ENCODE assay signal across 8 mouse cellular contexts in the genomic region with DNA sequence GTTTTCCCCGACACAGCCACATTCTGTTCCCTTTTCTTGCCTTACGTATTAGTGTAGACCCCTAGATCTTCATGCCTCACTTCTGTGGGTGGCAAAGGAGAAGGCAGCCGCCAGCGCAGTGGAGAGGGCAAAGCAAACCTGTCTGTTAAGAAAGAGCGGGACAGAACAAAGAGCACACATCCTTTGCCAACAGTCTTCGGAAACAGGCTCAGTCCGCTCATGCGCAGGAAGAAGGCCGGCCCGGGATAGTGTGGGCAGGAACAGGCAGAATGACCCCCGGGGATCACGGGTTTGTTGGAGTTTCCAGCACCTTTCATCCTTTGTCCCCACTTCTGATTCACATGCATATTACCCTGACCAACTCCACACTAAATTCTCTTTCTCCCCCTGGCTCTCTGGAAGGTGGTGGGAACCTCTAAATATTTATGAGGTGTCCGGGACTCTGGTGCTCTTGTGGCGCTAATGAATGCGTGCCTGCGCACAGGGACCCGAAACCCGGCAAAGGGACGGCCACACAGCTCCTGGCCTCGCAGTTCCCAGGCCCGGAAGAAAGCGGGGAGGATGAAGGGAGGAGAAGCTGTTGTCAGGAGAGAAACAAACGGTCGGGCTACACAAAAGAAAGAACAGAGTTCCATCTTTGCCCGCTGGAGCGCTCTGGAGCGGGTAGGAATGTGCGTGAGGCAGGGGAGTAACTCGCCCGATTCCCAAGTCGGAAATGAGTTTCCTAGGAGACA. TPM values are rescaled to one million over a fixed set of nuclear protein-coding genes. Genes with fewer than 3 reads are reported as not detected.
DNase-seq lines count a peak whose midpoint lies in the region; ATAC-seq and TF ChIP-seq lines count a peak whose summit lies in the region.

No protein-coding gene starts in this region.

- peak; percentile 8 for TF ChIP-seq POLR2A in kidney, adult 2 months (IDR thresholded peaks at IDR 0.05; ENCODE audit: low read depth, low read length)
- TF ChIP-seq POLR2A in small intestine, adult 2 months (IDR thresholded peaks at IDR 0.05; ENCODE audit: low read depth, low read length), result no peak

- H3K4me1 ChIP-seq in embryonic facial prominence, embryonic 15.5 days, result peaks cover 10% of the 10 kb centered on the region; the same call in 1 of the 2 replicates
- H3K4me1 ChIP-seq in kidney, adult 2 months (ENCODE audit: control insufficient read depth, insufficient read depth, low read length), result peaks cover 3% of the 10 kb centered on the region; the same call in 1 of the 2 replicates
- peaks cover 43% of the 10 kb centered on the region for H3K4me1 ChIP-seq in limb, embryonic 10.5 days
- H3K4me1 ChIP-seq in small intestine, adult 2 months (ENCODE audit: control insufficient read depth, insufficient read depth, insufficient read length, low read length), result no peaks in the 10 kb centered on the region

- no peaks in the 10 kb centered on the region for H3K36me3 ChIP-seq in embryonic facial prominence, embryonic 15.5 days
- H3K36me3 ChIP-seq in kidney, adult 2 months (ENCODE audit: control insufficient read depth, insufficient read depth, low read length), result no peaks in the 10 kb centered on the region
- no peaks in the 10 kb centered on the region for H3K36me3 ChIP-seq in limb, embryonic 10.5 days
- no peaks in the 10 kb centered on the region for H3K36me3 ChIP-seq in small intestine, adult 2 months (ENCODE audit: control insufficient read depth, insufficient read depth, low read length)

- H3K27ac ChIP-seq in embryonic facial prominence, embryonic 15.5 days (replicated peaks), result peak overlapping the region; percentile 78
- H3K27ac ChIP-seq in kidney, adult 2 months (ENCODE audit: insufficient read depth, low read depth, low read length), result peak overlapping the region; percentile 79
- peak overlapping the region; percentile 95 for H3K27ac ChIP-seq in limb, embryonic 10.5 days
- peak overlapping the region; percentile 35 for H3K27ac ChIP-seq in small intestine, adult 2 months (ENCODE audit: insufficient read depth, low read depth, low read length)

- no peaks in the 10 kb centered on the region for H3K9me3 ChIP-seq in embryonic facial prominence, embryonic 15.5 days (replicated peaks)
- no peaks in the 10 kb centered on the region for H3K9me3 ChIP-seq in limb, embryonic 10.5 days (replicated peaks)

- ATAC-seq in embryonic facial prominence, embryonic 15.5 days (ENCODE audit: insufficient number of reproducible peaks, low FRiP score, low TSS enrichment, low read depth), result peak; percentile 67; the same call in 1 of the 2 replicates
- ATAC-seq in monocyte, adult 5-6 weeks (replicated peaks; ENCODE audit: insufficient number of reproducible peaks, low FRiP score, low TSS enrichment, poor library complexity, severe bottlenecking), result no peak

- TF ChIP-seq CTCF in kidney, adult 2 months (conservative IDR thresholded peaks at IDR 0.05; ENCODE audit: insufficient read depth, insufficient read length, low read depth, low read length), result peak; percentile 24; the same call in 1 of the 2 replicates
- no peak for TF ChIP-seq CTCF in small intestine, adult 2 months (IDR thresholded peaks at IDR 0.05; ENCODE audit: extremely low read depth, insufficient read length, insufficient replicate concordance, low read depth, low read length)

- peak overlapping the region; percentile 54; the same call in 1 of the 2 replicates for H3K9ac ChIP-seq in embryonic facial prominence, embryonic 15.5 days

- no peaks in the 10 kb centered on the region for H3K27me3 ChIP-seq in embryonic facial prominence, embryonic 15.5 days
- H3K27me3 ChIP-seq in kidney, adult 2 months (replicated peaks; ENCODE audit: control insufficient read depth, insufficient read depth, low read length), result no peaks in the 10 kb centered on the region
- no peaks in the 10 kb centered on the region for H3K27me3 ChIP-seq in limb, embryonic 10.5 days (ENCODE audit: low read depth, poor library complexity, severe bottlenecking)
- 0 out of 2 replicates have a peak, but pooled peaks cover 3% of the 10 kb centered on the region for H3K27me3 ChIP-seq in small intestine, adult 2 months (ENCODE audit: control insufficient read depth, insufficient read depth, low read length)

- 1% methylated on average over 31 of the region's 31 CpGs for WGBS in embryonic facial prominence, embryonic 15.5 days
- WGBS in kidney, adult 2 months, result 1% methylated on average over 31 of the region's 31 CpGs
- WGBS in limb, embryonic 10.5 days, result 1% methylated on average over 31 of the region's 31 CpGs
- 5% methylated on average over 31 of the region's 31 CpGs for WGBS in small intestine, adult 2 months

- peak; percentile 40 for DNase-seq in cerebellum, adult 11 months
- DNase-seq in heart, adult 9 months (ENCODE audit: low spot score in 2 of 2), result peak; percentile 87
- DNase-seq in kidney, adult 2 months, result peak; percentile 89
- peak; percentile 82 for DNase-seq in limb, embryonic 10.5 days (ENCODE audit: low spot score)
- peak; percentile 90 for DNase-seq in mesoderm, embryonic 11.5 days (ENCODE audit: low read depth, low spot score)

- peak overlapping the region; percentile 52 for H3K4me3 ChIP-seq in embryonic facial prominence, embryonic 15.5 days (replicated peaks)
- peak overlapping the region; percentile 78 for H3K4me3 ChIP-seq in kidney, adult 2 months (ENCODE audit: insufficient read depth, low read depth, low read length)
- H3K4me3 ChIP-seq in limb, embryonic 10.5 days, result peak overlapping the region; percentile 50
- H3K4me3 ChIP-seq in small intestine, adult 2 months (ENCODE audit: low read depth, low read length), result peak overlapping the region; percentile 59

- peak overlapping the region; percentile 83 for H3K4me2 ChIP-seq in embryonic facial prominence, embryonic 15.5 days (replicated peaks)

RNA-seq across cellular contexts. Expression of a gene that starts 15.5 kb away (rescaled TPM):
- 27.4 and 29.2 TPM in 2 replicates for polyA plus RNA-seq in embryonic facial prominence, embryonic 15.5 days (2015; fragmentation: Nextera tagmentation; extraction: Ambion mirVana)
- polyA plus RNA-seq in kidney, adult 2 months (2012; rRNA removed), result 115 and 121 TPM in 2 replicates
- polyA plus RNA-seq in limb, embryonic 10.5 days (2016; fragmentation: Nextera tagmentation; extraction: Ambion mirVana), result 23.9 and 24.2 TPM in 2 replicates
- polyA plus RNA-seq in small intestine, adult 2 months (2012; rRNA removed), result 11.3 and 13.5 TPM in 2 replicates
- total RNA-seq in monocyte, adult 5-6 weeks (2017), result 117 to 144 TPM (median 122 TPM) in 3 replicates

Comparison
In these comparisons a context has a peak if more than half of its experiments do, and no peak if none do; other contexts are left out.
1. DNase-seq: peak in every context shown above with its lines; median percentile 90 in mesoderm, embryonic 11.5 days; 89 in kidney, adult 2 months; 87 in heart, adult 9 months; 82 in limb, embryonic 10.5 days; 40 in cerebellum, adult 11 months.
2. H3K27ac ChIP-seq: peak in every context shown above with its lines; median percentile 95 in limb, embryonic 10.5 days; 79 in kidney, adult 2 months; 78 in embryonic facial prominence, embryonic 15.5 days; 35 in small intestine, adult 2 months.